21 mouse cellular contexts compared by ENCODE assay signal in the genomic region with DNA sequence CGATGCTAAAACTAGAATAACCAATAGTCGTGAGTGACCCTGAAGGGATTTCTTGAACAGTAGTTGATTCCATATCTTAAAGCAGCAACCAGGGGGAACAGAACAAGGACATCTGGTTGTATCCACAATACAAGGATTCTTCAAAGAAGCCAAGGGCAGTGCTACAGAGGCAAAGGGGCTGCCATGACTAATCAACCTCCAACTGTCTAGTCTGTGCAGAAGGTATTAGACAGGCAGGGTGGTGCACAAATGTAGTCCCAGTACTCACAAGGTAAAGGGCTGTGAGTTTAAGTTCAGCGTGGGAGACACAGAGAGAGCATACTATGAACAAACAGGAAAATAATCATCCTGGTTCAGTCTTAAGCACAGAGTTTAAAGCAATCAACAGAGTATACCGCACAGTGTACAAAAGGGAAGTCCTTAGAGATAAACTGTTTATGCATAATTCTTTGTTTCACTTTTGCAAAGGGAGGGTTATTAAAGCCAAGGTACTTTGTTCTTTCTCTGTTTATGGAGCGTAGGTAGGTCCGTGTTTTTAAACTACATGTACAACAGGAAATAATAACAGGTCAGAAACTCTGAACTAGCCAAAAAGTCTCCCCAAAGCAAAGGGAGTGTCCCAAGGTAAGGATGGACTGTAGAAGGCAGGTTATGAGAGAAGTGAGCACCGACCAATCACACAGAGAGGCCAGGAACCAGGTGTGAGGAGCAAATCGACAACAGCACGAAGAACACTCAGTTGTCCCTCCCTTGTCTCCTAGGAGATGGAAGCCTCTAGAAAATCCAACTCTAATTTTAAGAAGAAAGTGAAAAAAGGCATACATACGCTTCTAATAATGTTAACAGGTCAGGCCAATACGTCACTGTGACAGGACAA. TPM values are rescaled to one million over a fixed set of nuclear protein-coding genes. Genes with fewer than 3 reads are reported as not detected.
DNase-seq lines count a peak whose midpoint lies in the region; ATAC-seq and TF ChIP-seq lines count a peak whose summit lies in the region.
"Had no signal": no experiment of that assay in that cellular context is flagged by ENCODE, and none has a peak within 500 bp of the region (broad histone marks: within the 10 kb centered on the region; RNA-seq: fewer than 3 reads in every experiment).

No protein-coding gene starts in this region.

- no peak for DNase-seq in lung, adult 18-20 months
- DNase-seq in NIH3T3 (ENCODE audit: low read depth): peak; percentile 9
- no peak for DNase-seq in hindbrain, postnatal 0 days (ENCODE audit: low spot score)
- no peak for DNase-seq in cerebellum, postnatal 14 days
- DNase-seq: cerebellum, adult 8-10 months; embryo, embryonic 11 days; heart, postnatal 4 days; lung, postnatal 36 days; right cerebral cortex, postnatal 4 days had no signal

- no peak overlapping the region for H3K9ac ChIP-seq in lung, embryonic 16.5 days (ENCODE audit: low read length)
- no peak overlapping the region for H3K9ac ChIP-seq in stomach, embryonic 16.5 days (ENCODE audit: low read length)
- no peak overlapping the region for H3K9ac ChIP-seq in hindbrain, postnatal 0 days (replicated peaks; ENCODE audit: low read length)
- H3K9ac ChIP-seq: heart, embryonic 13.5 days; kidney, embryonic 15.5 days; limb, embryonic 12.5 days; liver, embryonic 14.5 days; midbrain, embryonic 13.5 days had no signal

- H3K36me3 ChIP-seq in lung, embryonic 16.5 days (ENCODE audit: control insufficient read depth, insufficient read depth, low read length): no peaks in the 10 kb centered on the region
- H3K36me3 ChIP-seq in stomach, embryonic 16.5 days (ENCODE audit: control insufficient read depth, insufficient read depth, low read length): no peaks in the 10 kb centered on the region
- no peaks in the 10 kb centered on the region for H3K36me3 ChIP-seq in hindbrain, postnatal 0 days (ENCODE audit: insufficient read depth, low read length)
- H3K36me3 ChIP-seq: heart, embryonic 13.5 days; kidney, embryonic 15.5 days; limb, embryonic 12.5 days; midbrain, embryonic 13.5 days had no signal

- H3K27ac ChIP-seq in lung, embryonic 16.5 days (ENCODE audit: low read length): peak overlapping the region; percentile 52; the same call in 1 of the 2 replicates
- H3K27ac ChIP-seq in stomach, embryonic 16.5 days (ENCODE audit: low read length): peak overlapping the region; percentile 75
- H3K27ac ChIP-seq in hindbrain, postnatal 0 days: no peak overlapping the region
- H3K27ac ChIP-seq: heart, embryonic 13.5 days; kidney, embryonic 15.5 days; limb, embryonic 12.5 days; liver, embryonic 14.5 days; midbrain, embryonic 13.5 days had no signal

- 75% methylated on average over 11 of the region's 11 CpGs for WGBS in lung, embryonic 16.5 days
- WGBS in stomach, embryonic 16.5 days: 75% methylated on average over 11 of the region's 11 CpGs
- WGBS in hindbrain, postnatal 0 days: 91% methylated on average over 11 of the region's 11 CpGs

- no peaks in the 10 kb centered on the region for H3K9me3 ChIP-seq in lung, embryonic 16.5 days (ENCODE audit: control insufficient read depth, low read length)
- H3K9me3 ChIP-seq in stomach, embryonic 16.5 days (replicated peaks; ENCODE audit: control insufficient read depth, low read length): no peaks in the 10 kb centered on the region
- no peaks in the 10 kb centered on the region for H3K9me3 ChIP-seq in hindbrain, postnatal 0 days (ENCODE audit: low read length)
- H3K9me3 ChIP-seq: heart, embryonic 13.5 days; kidney, embryonic 15.5 days; limb, embryonic 12.5 days; midbrain, embryonic 13.5 days had no signal

- H3K4me1 ChIP-seq in lung, embryonic 16.5 days (replicated peaks; ENCODE audit: control insufficient read depth, insufficient read depth, low read length): peaks cover 36% of the 10 kb centered on the region
- H3K4me1 ChIP-seq in stomach, embryonic 16.5 days (ENCODE audit: control insufficient read depth, insufficient read depth, low read length): peaks cover 27% of the 10 kb centered on the region
- no peaks in the 10 kb centered on the region for H3K4me1 ChIP-seq in hindbrain, postnatal 0 days (ENCODE audit: insufficient read depth, low read length)
- H3K4me1 ChIP-seq: midbrain, embryonic 13.5 days had no signal

- H3K4me2 ChIP-seq in lung, embryonic 16.5 days (ENCODE audit: low read depth, low read length): no peak overlapping the region; the same call in 1 of the 2 replicates
- H3K4me2 ChIP-seq in stomach, embryonic 16.5 days (ENCODE audit: low read depth, low read length): no peak overlapping the region
- H3K4me2 ChIP-seq in hindbrain, postnatal 0 days (ENCODE audit: low read depth, low read length): no peak overlapping the region
- H3K4me2 ChIP-seq: heart, embryonic 13.5 days; kidney, embryonic 15.5 days; limb, embryonic 12.5 days; midbrain, embryonic 13.5 days had no signal

- no peaks in the 10 kb centered on the region for H3K27me3 ChIP-seq in lung, embryonic 16.5 days (ENCODE audit: control insufficient read depth, insufficient read depth, low read depth, low read length)
- no peaks in the 10 kb centered on the region for H3K27me3 ChIP-seq in stomach, embryonic 16.5 days (ENCODE audit: control insufficient read depth, insufficient read depth, low read length)
- H3K27me3 ChIP-seq in hindbrain, postnatal 0 days (ENCODE audit: insufficient read depth, low read length): no peaks in the 10 kb centered on the region
- H3K27me3 ChIP-seq: heart, embryonic 13.5 days; kidney, embryonic 15.5 days; limb, embryonic 12.5 days; midbrain, embryonic 13.5 days had no signal

- no peak overlapping the region for H3K4me3 ChIP-seq in lung, embryonic 16.5 days (ENCODE audit: low read length)
- H3K4me3 ChIP-seq in stomach, embryonic 16.5 days (replicated peaks; ENCODE audit: low read length): no peak overlapping the region
- H3K4me3 ChIP-seq in hindbrain, postnatal 0 days (ENCODE audit: low read length): no peak overlapping the region
- H3K4me3 ChIP-seq: erythroblast, embryonic 14.5 days; heart, embryonic 13.5 days; kidney, embryonic 15.5 days; limb, embryonic 12.5 days; midbrain, embryonic 13.5 days; myocyte had no signal

- ATAC-seq in lung, embryonic 16.5 days (ENCODE audit: low read depth): no peak
- peak; percentile 90 for ATAC-seq in inflammation-experienced regulatory T-cells, adult 6 months
- no peak for ATAC-seq in stomach, embryonic 16.5 days (ENCODE audit: insufficient read depth, low FRiP score)
- no peak for ATAC-seq in hindbrain, postnatal 0 days
- ATAC-seq: forebrain, embryonic 14.5 days; hindbrain, embryonic 16.5 days; midbrain, embryonic 13.5 days had no signal

- no peak for TF ChIP-seq CTCF in hindbrain, postnatal 0 days (IDR thresholded peaks at IDR 0.05; ENCODE audit: low read depth)

RNA-seq across cellular contexts. Expression of gene F2rl2, which starts 45.4 kb away (rescaled TPM):
- polyA plus RNA-seq in lung, embryonic 16.5 days (2015; fragmentation: Nextera tagmentation; extraction: Ambion mirVana): 0.54 and 0.64 TPM in 2 replicates
- polyA plus RNA-seq in inflammation-experienced regulatory T-cells, adult 6 months (2017; shearing (Covaris generic)): 10 to 100 TPM in 1 of 3 experiments, 1 to 10 TPM in 2; 4.1 to 15.3 (median 4.7) TPM
- polyA plus RNA-seq in stomach, embryonic 16.5 days (2015; fragmentation: Nextera tagmentation; extraction: Ambion mirVana): 0.28 and 0.31 TPM in 2 replicates
- 0.26 and 0.83 TPM in 2 replicates for total RNA-seq in hindbrain, postnatal 0 days (2014; rRNA removed)
- polyA plus RNA-seq in hindbrain, postnatal 0 days (2015; fragmentation: Nextera tagmentation; extraction: Ambion mirVana): 0.54 and 0.66 TPM in 2 replicates
- polyA plus RNA-seq: erythroblast, embryonic 14.5 days had no signal
